Mouse (Mus musculus) left cerebral cortex, adult 2 months (tissue): ENCODE data around the gene Ankrd42. TPM values are rescaled to one million over a fixed set of nuclear protein-coding genes. Genes with fewer than 3 reads are reported as not detected.

Source experiments
- DNase-seq, 2 experiments: peaks; one replicate each; pipeline ENCODE4 v3.0.0; 2021 to 2022; ENCODE audit warnings: low spot score in 2 of 2, mixed read lengths in 1 of 2; ENCODE audit errors: extremely low spot score in 1 of 2
- H3K27ac ChIP-seq: fragments of 200-600 bp; 2 replicates; pipeline ENCODE4 v1.8.1; 2022
- H3K4me3 ChIP-seq: fragments of 200-600 bp; 2 replicates; pipeline ENCODE4 v1.8.1; 2022
- CTCF ChIP-seq: fragments of 200-600 bp; IDR thresholded peaks from 2 replicates; pipeline ENCODE4 v1.8.1; 2022; ENCODE audit warnings: antibody characterized with exemption, mild to moderate bottlenecking, moderate library complexity
- intact Hi-C: fragments of 180-260 bp; cut with DNase I; formaldehyde crosslinking; loops from one replicate; pipeline ENCODE4 v1.15.1; 2025
- total RNA-seq, 2 experiments: library from RNA; stranded (reverse); gene quantifications; 2 replicates each; pipeline ENCODE4 v1.2.3; 2021

Gene Ankrd42
- total RNA-seq, 2 experiments from 2014 or later = 22.2 to 22.5 TPM

GRCm38 (mm10) chr7:92638050-92638449 is 1.1 kb upstream of the Ankrd42 start:
- TF ChIP-seq CTCF = no peak
- intact Hi-C loops = loop anchor here (5.0 kb wide), 1 partner anchor 329 kb away; no protein-coding TSS in a partner anchor
- Histone ChIP-seq H3K4me3 (peak overlapping the region; percentile 85), H3K27ac (no peak overlapping the region)
- no peak for DNase-seq

- Histone ChIP-seq H3K27ac (peak overlapping the region; percentile 2; the same call in 1 of the 2 replicates), H3K4me3 (peak overlapping the region; percentile 85)
- TF ChIP-seq CTCF = no peak
- DNase-seq = peak in 1 of 2 experiments; percentile 17
- intact Hi-C loops = loop anchor here (2.0 to 5.0 kb wide), 2 partner anchors 238 to 331 kb away; partner anchors contain the start of genes Ddias and Prcp
These were observed 489 bp downstream of the Ankrd42 start for GRCm38 (mm10) chr7:92636295-92637011.

GRCm38 (mm10) chr7:92630167-92630566 is 6.8 kb downstream of the Ankrd42 start:
- peak in 1 of 2 experiments; percentile 19 for DNase-seq
- intact Hi-C loops = loop anchor here (2.0 kb wide), 1 partner anchor 235 kb away; no protein-coding TSS in a partner anchor
- peak; percentile 46 for TF ChIP-seq CTCF
- no peak overlapping the region for H3K27ac ChIP-seq
- no peak overlapping the region for H3K4me3 ChIP-seq

GRCm38 (mm10) chr7:92624488-92624887 is 12.5 kb downstream of the Ankrd42 start:
- intact Hi-C loops = no loop called here
- no peak overlapping the region for H3K4me3 ChIP-seq
- no peak overlapping the region for H3K27ac ChIP-seq
- no peak for DNase-seq
- peak; percentile 34 for TF ChIP-seq CTCF

GRCm38 (mm10) chr7:92610830-92611229 is 26.1 kb downstream of the Ankrd42 start:
- DNase-seq = no peak
- TF ChIP-seq CTCF = no peak
- intact Hi-C loops = no loop called here
- no peak overlapping the region for H3K27ac ChIP-seq
- H3K4me3 ChIP-seq = no peak overlapping the region

- DNase-seq = no peak
- intact Hi-C loops = loop anchor here (1.0 kb wide), 1 partner anchor 8 kb away; no protein-coding TSS in a partner anchor
These were observed 32.0 kb downstream of the Ankrd42 start for GRCm38 (mm10) chr7:92604961-92605360.

GRCm38 (mm10) chr7:92590842-92591241 is 46.1 kb downstream of the Ankrd42 start:
- DNase-seq = no peak
- TF ChIP-seq CTCF = no peak
- intact Hi-C loops = no loop called here

More at GRCm38 (mm10) chr7:92604961-92605360, 32.0 kb downstream of the Ankrd42 start:
- Histone ChIP-seq H3K27ac (no peak overlapping the region), H3K4me3 (no peak overlapping the region)
- TF ChIP-seq CTCF = no peak

GRCm38 (mm10) chr7:92589986-92590385 is 47.0 kb downstream of the Ankrd42 start:
- intact Hi-C loops = no loop called here

More at GRCm38 (mm10) chr7:92590842-92591241, 46.1 kb downstream of the Ankrd42 start:
- Histone ChIP-seq H3K4me3 (no peak overlapping the region), H3K27ac (no peak overlapping the region)

GRCm38 (mm10) chr7:92583567-92583966 is 53.4 kb downstream of the Ankrd42 start:
- DNase-seq = peak in 1 of 2 experiments; percentile 6
- no peak for TF ChIP-seq CTCF
- H3K4me3 ChIP-seq = no peak overlapping the region
- intact Hi-C loops = no loop called here
- H3K27ac ChIP-seq = no peak overlapping the region

More at GRCm38 (mm10) chr7:92589986-92590385, 47.0 kb downstream of the Ankrd42 start:
- H3K27ac ChIP-seq = no peak overlapping the region
- TF ChIP-seq CTCF = no peak
- DNase-seq = no peak
- H3K4me3 ChIP-seq = no peak overlapping the region

- no peak for DNase-seq
- Histone ChIP-seq H3K27ac (no peak overlapping the region), H3K4me3 (no peak overlapping the region)
- TF ChIP-seq CTCF = no peak
- intact Hi-C loops = no loop called here
These were observed 56.3 kb downstream of the Ankrd42 start for GRCm38 (mm10) chr7:92580491-92581207.

GRCm38 (mm10) chr7:92566775-92567174 is 70.2 kb downstream of the Ankrd42 start:
- intact Hi-C loops = no loop called here
- Histone ChIP-seq H3K4me3 (no peak overlapping the region), H3K27ac (no peak overlapping the region)
- no peak for TF ChIP-seq CTCF
- DNase-seq = no peak
